Mouse (Mus musculus): Measurements from ENCODE around the gene 4930480E11Rik. TPM values are rescaled to one million over a fixed set of nuclear protein-coding genes. Genes with fewer than 3 reads are reported as not detected.

4930480E11Rik gene
- not detected for polyA plus RNA-seq (2014; fragmentation: Illumina TruSeq; extraction: RNeasy Lipid Tissue Mini Kit (QIAGEN cat#74804); ENCODE audit: low read depth, low replicate concordance)

GRCm38 (mm10) chrX:78369343-78369742 lies at the start of gene 4930480E11Rik:
4930480E11Rik (plus strand) TSS chrX:78369643.

Other genes with a start within 250 kb of the 4930480E11Rik start
- not detected for gene Gm5938, start 244.2 kb upstream of the 4930480E11Rik start, polyA plus RNA-seq (2014; fragmentation: Illumina TruSeq; extraction: RNeasy Lipid Tissue Mini Kit (QIAGEN cat#74804); ENCODE audit: low read depth, low replicate concordance)
- gene Obp1b, start 182.9 kb upstream of the 4930480E11Rik start, polyA plus RNA-seq (2014; fragmentation: Illumina TruSeq; extraction: RNeasy Lipid Tissue Mini Kit (QIAGEN cat#74804); ENCODE audit: low read depth, low replicate concordance), result not detected
- gene Gm14743, start 123.7 kb upstream of the 4930480E11Rik start, polyA plus RNA-seq (2014; fragmentation: Illumina TruSeq; extraction: RNeasy Lipid Tissue Mini Kit (QIAGEN cat#74804); ENCODE audit: low read depth, low replicate concordance), result not detected
- gene Prrg1, start 214.3 kb downstream of the 4930480E11Rik start, polyA plus RNA-seq (2014; fragmentation: Illumina TruSeq; extraction: RNeasy Lipid Tissue Mini Kit (QIAGEN cat#74804); ENCODE audit: low read depth, low replicate concordance), result 67.7 TPM